Mouse (Mus musculus): ENCODE measurements around the gene Adcy2. TPM values are rescaled to one million over a fixed set of nuclear protein-coding genes. Genes with fewer than 3 reads are reported as not detected.

Gene Adcy2
- 1.7 and 2.5 TPM in 2 replicates for polyA plus RNA-seq (2016; fragmentation: Nextera tagmentation; extraction: Ambion mirVana)

DNA sequence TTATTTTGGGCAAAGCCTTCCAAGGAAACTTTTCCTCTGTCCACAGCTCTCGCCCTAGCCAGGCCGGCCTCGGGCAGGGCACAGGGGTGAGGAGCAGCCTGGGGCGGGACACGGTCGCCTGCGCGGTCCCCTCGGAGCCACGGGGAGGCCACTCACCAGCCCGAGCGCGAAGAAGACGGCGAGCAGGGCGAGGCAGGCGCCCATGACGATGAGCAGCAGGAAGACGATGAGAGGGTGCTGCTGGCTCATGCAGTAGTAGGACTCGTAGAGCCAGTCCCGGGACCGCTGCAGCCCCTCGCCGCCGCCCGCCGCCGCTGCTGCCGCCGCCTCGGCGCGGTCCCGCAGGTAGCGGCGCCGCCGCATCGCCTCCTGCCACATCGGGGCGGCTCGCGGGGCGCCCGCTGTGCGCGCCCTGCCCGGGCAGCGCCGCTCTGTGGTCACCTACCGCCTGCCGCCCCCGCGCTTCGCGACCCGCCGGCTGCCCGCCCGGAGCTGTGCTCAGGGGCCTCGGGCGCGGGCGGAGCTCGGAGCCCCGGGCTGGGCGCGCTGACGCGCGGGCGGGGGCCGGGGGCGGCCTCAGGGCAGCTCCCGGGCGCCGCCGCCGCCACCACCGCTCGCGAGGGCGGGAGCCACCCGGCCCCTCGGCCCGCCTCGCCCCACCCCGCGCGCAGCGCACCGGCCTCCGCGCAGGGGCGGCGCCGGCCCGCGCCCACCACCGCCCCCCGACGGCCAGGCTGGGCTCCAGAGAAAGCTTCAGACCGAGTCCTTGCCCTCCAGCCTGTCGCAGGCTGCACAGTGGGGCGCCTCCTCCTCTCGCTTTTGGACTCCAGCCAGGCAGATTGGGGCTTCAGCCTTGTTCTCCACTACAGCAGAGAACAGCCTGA is at the start of gene Adcy2:
TSS of gene Adcy2 (minus strand) at position 624 of the 884 bp plus-strand sequence.
- Histone ChIP-seq H3K27ac (replicated peaks) (no peak within 1 kb of the TSS), H3K27me3 (peaks cover 44% of the 10 kb centered on the region), H3K9me3 (no peaks in the 10 kb centered on the region), H3K36me3 (no peaks in the 10 kb centered on the region), H3K4me1 (peaks cover 16% of the 10 kb centered on the region), H3K9ac (replicated peaks) (peak within 1 kb of the TSS; percentile 75), H3K4me2 (replicated peaks) (peak within 1 kb of the TSS; percentile 94), H3K4me3 (peak within 1 kb of the TSS; percentile 69)
- under 1% methylated on average over 66 of the region's 106 CpGs for WGBS
- ATAC-seq (ENCODE audit: low FRiP score, low read depth) = peak; percentile 91

GRCm38 (mm10) chr13:69036991-69037597 is 37.8 kb upstream of the Adcy2 start:
- no peak overlapping the region for H3K4me2 ChIP-seq (replicated peaks)
- H3K27me3 ChIP-seq = no peaks in the 10 kb centered on the region
- no peaks in the 10 kb centered on the region for H3K4me1 ChIP-seq
- no peak for ATAC-seq (ENCODE audit: low FRiP score, low read depth)
- WGBS = 78% methylated on average over 5 of the region's 5 CpGs
- no peaks in the 10 kb centered on the region for H3K9me3 ChIP-seq
- H3K27ac ChIP-seq (replicated peaks) = no peak overlapping the region
- H3K4me3 ChIP-seq = no peak overlapping the region
- no peak overlapping the region for H3K9ac ChIP-seq (replicated peaks)
- no peaks in the 10 kb centered on the region for H3K36me3 ChIP-seq

DNA sequence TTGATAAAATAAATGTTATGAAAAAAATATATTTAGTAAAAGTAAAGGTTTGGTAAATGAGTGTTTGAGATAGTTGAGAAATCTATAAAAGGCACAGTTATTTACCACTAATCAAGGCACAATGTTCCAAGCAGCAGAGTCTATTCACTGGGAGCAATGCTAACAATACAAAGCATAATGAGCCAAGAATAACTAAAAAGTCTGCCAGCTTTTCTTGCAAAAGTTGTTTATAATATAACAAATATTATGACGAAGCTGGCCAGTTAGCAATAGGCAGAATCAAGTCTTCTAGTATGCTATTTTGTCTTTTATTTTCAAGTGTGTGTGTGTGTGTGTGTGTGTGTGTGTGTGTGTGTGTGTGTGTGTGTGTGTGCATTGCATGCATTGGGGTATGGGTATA is 35.3 kb upstream of the Adcy2 start:
- WGBS = 86% methylated on average over 1 of the region's 1 CpGs
- Histone ChIP-seq H3K4me1 (no peaks in the 10 kb centered on the region), H3K36me3 (no peaks in the 10 kb centered on the region), H3K9me3 (no peaks in the 10 kb centered on the region), H3K4me3 (no peak overlapping the region), H3K9ac (replicated peaks) (no peak overlapping the region), H3K4me2 (replicated peaks) (no peak overlapping the region), H3K27me3 (no peaks in the 10 kb centered on the region), H3K27ac (replicated peaks) (no peak overlapping the region)
- no peak for ATAC-seq (ENCODE audit: low FRiP score, low read depth)

DNA sequence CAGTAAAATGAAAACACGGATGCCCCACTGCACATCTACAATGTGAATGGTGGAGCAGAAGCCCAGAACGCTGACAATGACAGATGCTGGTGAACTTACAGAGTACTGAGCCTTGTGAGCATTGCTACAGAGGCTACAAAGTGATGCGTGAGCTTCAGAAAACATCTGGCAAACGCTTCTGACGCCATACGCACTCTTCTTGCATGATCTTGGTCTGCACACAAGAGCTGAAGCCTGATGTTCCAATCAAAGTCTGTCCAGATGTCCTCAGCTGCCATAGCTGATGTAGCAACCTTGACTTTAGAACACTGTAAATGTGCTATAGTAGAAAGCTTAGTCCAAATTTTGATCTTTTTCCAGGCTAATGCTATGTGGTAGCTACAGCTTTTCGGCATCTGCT is 34.2 kb upstream of the Adcy2 start:
- H3K4me1 ChIP-seq = no peaks in the 10 kb centered on the region
- ATAC-seq (ENCODE audit: low FRiP score, low read depth) = no peak
- H3K4me2 ChIP-seq (replicated peaks) = no peak overlapping the region
- no peaks in the 10 kb centered on the region for H3K9me3 ChIP-seq
- no peaks in the 10 kb centered on the region for H3K36me3 ChIP-seq
- WGBS = 92% methylated on average over 7 of the region's 7 CpGs
- no peak overlapping the region for H3K9ac ChIP-seq (replicated peaks)
- H3K27ac ChIP-seq (replicated peaks) = no peak overlapping the region
- H3K27me3 ChIP-seq = no peaks in the 10 kb centered on the region
- no peak overlapping the region for H3K4me3 ChIP-seq

- Histone ChIP-seq H3K27ac (replicated peaks) (no peak overlapping the region), H3K9me3 (no peaks in the 10 kb centered on the region), H3K4me1 (no peaks in the 10 kb centered on the region), H3K9ac (replicated peaks) (no peak overlapping the region), H3K4me2 (replicated peaks) (no peak overlapping the region), H3K27me3 (no peaks in the 10 kb centered on the region), H3K36me3 (no peaks in the 10 kb centered on the region), H3K4me3 (no peak overlapping the region)
- 69% methylated on average over 4 of the region's 4 CpGs for WGBS
- no peak for ATAC-seq (ENCODE audit: low FRiP score, low read depth)
These were observed 29.9 kb upstream of the Adcy2 start for GRCm38 (mm10) chr13:69029078-69029757.

DNA sequence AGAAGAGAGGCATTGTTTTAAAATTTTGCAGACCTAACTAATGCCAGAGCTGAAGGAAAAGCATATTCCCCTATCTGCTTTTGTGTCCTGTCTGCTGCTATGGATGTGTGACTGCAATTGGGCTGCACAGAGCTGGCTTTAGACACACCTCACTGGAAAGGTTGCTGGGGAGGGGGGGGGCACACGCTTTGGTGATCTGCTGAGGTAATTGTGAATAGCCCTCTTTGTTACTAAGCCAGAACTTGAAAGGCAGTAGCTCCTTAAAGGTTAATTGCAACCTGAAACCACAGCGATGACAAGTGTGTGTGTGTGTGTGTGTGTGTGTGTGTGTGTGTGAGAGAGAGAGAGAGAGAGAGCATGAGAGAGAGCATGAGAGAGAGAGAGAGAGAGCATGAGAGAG is 25.6 kb upstream of the Adcy2 start:
- Histone ChIP-seq H3K36me3 (no peaks in the 10 kb centered on the region), H3K9me3 (no peaks in the 10 kb centered on the region), H3K4me3 (no peak overlapping the region), H3K27me3 (no peaks in the 10 kb centered on the region), H3K4me1 (no peaks in the 10 kb centered on the region), H3K27ac (replicated peaks) (no peak overlapping the region), H3K9ac (replicated peaks) (no peak overlapping the region), H3K4me2 (replicated peaks) (no peak overlapping the region)
- WGBS = 51% methylated on average over 2 of the region's 2 CpGs
- ATAC-seq (ENCODE audit: low FRiP score, low read depth) = no peak

DNA sequence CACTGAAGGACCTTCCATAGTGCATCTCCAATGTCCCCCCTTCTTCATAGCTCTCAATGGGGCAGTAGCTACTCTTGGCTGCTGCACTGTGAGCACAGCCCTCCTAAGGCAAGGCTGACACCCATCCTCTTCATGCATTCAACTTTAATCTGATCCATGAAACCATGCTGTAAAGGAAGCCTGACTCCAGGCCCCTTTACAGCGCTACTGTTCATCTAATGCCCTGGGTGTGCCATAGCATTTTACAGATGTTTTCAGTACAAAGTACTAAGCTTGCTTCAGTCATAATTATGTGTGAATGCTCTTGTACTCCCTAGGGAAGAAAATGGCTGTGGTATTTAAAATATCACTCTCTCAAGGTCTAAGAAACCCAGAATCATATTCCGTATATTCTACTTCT is 23.9 kb upstream of the Adcy2 start:
- no peak for ATAC-seq (ENCODE audit: low FRiP score, low read depth)
- no peak overlapping the region for H3K4me3 ChIP-seq
- no peaks in the 10 kb centered on the region for H3K9me3 ChIP-seq
- 94% methylated on average over 2 of the region's 2 CpGs for whole genome bisulfite sequencing
- H3K27me3 ChIP-seq = no peaks in the 10 kb centered on the region
- H3K27ac ChIP-seq (replicated peaks) = no peak overlapping the region
- H3K4me1 ChIP-seq = no peaks in the 10 kb centered on the region
- H3K36me3 ChIP-seq = no peaks in the 10 kb centered on the region
- H3K9ac ChIP-seq (replicated peaks) = no peak overlapping the region
- H3K4me2 ChIP-seq (replicated peaks) = no peak overlapping the region

GRCm38 (mm10) chr13:69020574-69020973 is 21.2 kb upstream of the Adcy2 start:
- H3K4me3 ChIP-seq = no peak overlapping the region
- no peaks in the 10 kb centered on the region for H3K9me3 ChIP-seq
- no peaks in the 10 kb centered on the region for H3K36me3 ChIP-seq
- ATAC-seq (ENCODE audit: low FRiP score, low read depth) = no peak
- H3K27me3 ChIP-seq = no peaks in the 10 kb centered on the region
- H3K27ac ChIP-seq (replicated peaks) = no peak overlapping the region
- WGBS = 82% methylated on average over 2 of the region's 2 CpGs
- no peaks in the 10 kb centered on the region for H3K4me1 ChIP-seq
- no peak overlapping the region for H3K4me2 ChIP-seq (replicated peaks)
- H3K9ac ChIP-seq (replicated peaks) = no peak overlapping the region

- no peaks in the 10 kb centered on the region for H3K27me3 ChIP-seq
- no peak overlapping the region for H3K27ac ChIP-seq (replicated peaks)
- ATAC-seq (ENCODE audit: low FRiP score, low read depth) = no peak
- H3K4me1 ChIP-seq = no peaks in the 10 kb centered on the region
- no peak overlapping the region for H3K4me3 ChIP-seq
- no peak overlapping the region for H3K9ac ChIP-seq (replicated peaks)
- WGBS = 83% methylated on average over 5 of the region's 5 CpGs
- no peak overlapping the region for H3K4me2 ChIP-seq (replicated peaks)
- H3K9me3 ChIP-seq = no peaks in the 10 kb centered on the region
- no peaks in the 10 kb centered on the region for H3K36me3 ChIP-seq
These were observed 7.6 kb upstream of the Adcy2 start for GRCm38 (mm10) chr13:69006915-69007314.

- no peak overlapping the region for H3K27ac ChIP-seq (replicated peaks)
- no peaks in the 10 kb centered on the region for H3K9me3 ChIP-seq
- no peak overlapping the region for H3K4me3 ChIP-seq
- H3K9ac ChIP-seq (replicated peaks) = no peak overlapping the region
- H3K27me3 ChIP-seq = peaks cover under 1% of the 10 kb centered on the region
- no peaks in the 10 kb centered on the region for H3K36me3 ChIP-seq
- no peak for ATAC-seq (ENCODE audit: low FRiP score, low read depth)
- H3K4me1 ChIP-seq = no peaks in the 10 kb centered on the region
- H3K4me2 ChIP-seq (replicated peaks) = no peak overlapping the region
- 90% methylated on average over 4 of the region's 4 CpGs for WGBS
These were observed 6.8 kb upstream of the Adcy2 start for GRCm38 (mm10) chr13:69006091-69006490.

DNA sequence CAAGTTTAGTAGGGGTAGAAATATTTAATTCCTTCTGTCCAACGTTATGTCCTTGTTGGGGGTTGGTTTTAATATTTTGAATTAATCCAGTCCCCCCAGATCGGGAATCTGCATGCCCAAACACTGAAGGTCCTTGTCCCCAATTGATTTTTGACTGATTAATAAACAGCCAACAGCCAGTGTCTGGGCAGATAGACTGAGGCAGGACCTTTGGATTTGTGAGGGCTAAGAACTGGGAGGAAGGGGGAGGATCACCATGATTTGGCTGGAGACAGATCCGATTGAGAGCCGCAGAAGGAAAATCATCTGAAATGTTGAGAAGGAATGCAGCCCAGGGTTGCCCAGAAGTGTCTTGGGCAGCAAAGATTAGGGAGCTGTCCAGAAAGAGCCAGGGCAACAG is 5.1 kb upstream of the Adcy2 start:
- Histone ChIP-seq H3K27me3 (peaks cover 17% of the 10 kb centered on the region), H3K9ac (replicated peaks) (no peak overlapping the region), H3K4me1 (peaks cover 6% of the 10 kb centered on the region), H3K4me2 (replicated peaks) (no peak overlapping the region), H3K36me3 (no peaks in the 10 kb centered on the region), H3K27ac (replicated peaks) (no peak overlapping the region), H3K9me3 (no peaks in the 10 kb centered on the region), H3K4me3 (no peak overlapping the region)
- ATAC-seq (ENCODE audit: low FRiP score, low read depth) = no peak
- WGBS = 79% methylated on average over 4 of the region's 4 CpGs

DNA sequence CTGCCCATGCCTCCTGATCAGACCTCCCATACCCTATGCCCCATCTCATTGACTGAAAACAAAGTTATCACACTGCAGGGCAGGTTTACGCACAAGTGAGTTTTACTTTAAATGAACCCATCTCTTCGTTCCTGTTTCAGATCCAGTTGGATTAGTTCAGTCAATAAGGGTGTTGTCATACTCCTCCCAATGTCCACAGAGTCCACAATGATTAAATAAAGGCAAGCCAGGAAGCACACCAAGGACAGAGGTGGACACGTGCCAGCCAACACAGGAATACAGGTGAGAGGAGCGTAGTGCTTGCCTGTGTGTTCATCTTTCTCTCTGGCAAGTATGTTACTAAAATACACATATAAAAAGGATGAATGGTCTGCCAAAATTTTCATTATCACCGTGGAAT is 3.3 kb upstream of the Adcy2 start:
- Histone ChIP-seq H3K4me2 (replicated peaks) (no peak overlapping the region), H3K4me1 (peaks cover 14% of the 10 kb centered on the region), H3K9ac (replicated peaks) (no peak overlapping the region), H3K36me3 (no peaks in the 10 kb centered on the region), H3K27me3 (peaks cover 32% of the 10 kb centered on the region), H3K4me3 (no peak overlapping the region), H3K9me3 (no peaks in the 10 kb centered on the region), H3K27ac (replicated peaks) (no peak overlapping the region)
- ATAC-seq (ENCODE audit: low FRiP score, low read depth) = no peak
- WGBS = 80% methylated on average over 5 of the region's 5 CpGs

Measured in midbrain, embryonic 12.5 days (tissue).